Mouse (Mus musculus) heart, embryonic 16.5 days (tissue): ENCODE measurements around the gene Prkcz. TPM values are rescaled to one million over a fixed set of nuclear protein-coding genes. Genes with fewer than 3 reads are reported as not detected.

Experiments
- ATAC-seq: fragments of 200-750 bp; cut with Nextera tagmentation; replicated peaks from 2 replicates; pipeline ENCODE4 v1.8.0; 2017; ENCODE audit warnings: moderate number of reproducible peaks; ENCODE audit not compliant: insufficient read depth, low FRiP score; ENCODE audit errors: extremely low read depth
- H3K27ac ChIP-seq: fragments of 300-500 bp; sonication (generic); 2 replicates; pipeline ENCODE4 v1.5.1; 2014; ENCODE audit warnings: mild to moderate bottlenecking, low read length, control low read depth, moderate library complexity
- H3K27me3 ChIP-seq: fragments of 300-500 bp; sonication (generic); 2 replicates; pipeline ENCODE4 v1.6.1; 2014; ENCODE audit warnings: low read length, mixed read lengths; ENCODE audit not compliant: control insufficient read depth, insufficient read depth
- H3K36me3 ChIP-seq: fragments of 300-500 bp; sonication (generic); 2 replicates; pipeline ENCODE4 v1.6.1; 2014; ENCODE audit not compliant: control insufficient read depth, insufficient read depth
- H3K4me1 ChIP-seq: fragments of 300-500 bp; sonication (generic); 2 replicates; pipeline ENCODE4 v1.6.1; 2014; ENCODE audit warnings: low read length, mixed read lengths; ENCODE audit not compliant: control insufficient read depth, insufficient read depth
- H3K4me2 ChIP-seq: fragments of 300-500 bp; sonication (generic); 2 replicates; pipeline ENCODE4 v1.6.1; 2014; ENCODE audit warnings: low read depth, mild to moderate bottlenecking, control low read depth, low read length
- H3K4me3 ChIP-seq: fragments of 300-500 bp; sonication (generic); 2 replicates; pipeline ENCODE4 v1.5.1; 2014; ENCODE audit warnings: mild to moderate bottlenecking, control low read depth, low read length
- H3K9ac ChIP-seq: fragments of 300-500 bp; sonication (generic); 2 replicates; pipeline ENCODE4 v1.6.1; 2014; ENCODE audit warnings: low read length, control low read depth
- H3K9me3 ChIP-seq: fragments of 300-500 bp; sonication (generic); replicated peaks from 2 replicates; pipeline ENCODE4 v1.6.1; 2016; ENCODE audit warnings: low read length; ENCODE audit not compliant: control insufficient read depth
- WGBS: fragments of 180-500 bp; shearing (Covaris S2); extraction: QIAGEN DNeasy Blood & Tissue Kit; methylation state at CpG from one replicate; pipeline ENCODE4 v1.1.7; 2014; 5-methylcytosine and 5-hydroxymethylcytosine counted together
- polyA plus RNA-seq: library from polyadenylated mRNA; unstranded; fragments of >200 nt; fragmentation: Nextera tagmentation; extraction: Ambion mirVana; gene quantifications from 2 replicates; pipeline ENCODE4 v1.2.1, GENCODE M21; 2015

Gene Prkcz
- polyA plus RNA-seq, 1 experiment from 2014 or later = 6.1 TPM

GRCm38 (mm10) chr4:155366784-155367183, 5.6 kb upstream of the Prkcz start:
- WGBS = 78% methylated on average over 6 of the region's 6 CpGs
- H3K9me3 ChIP-seq = no peaks in the 10 kb centered on the region

GRCm38 (mm10) chr4:155362443-155362842, 1.3 kb upstream of the Prkcz start:
- H3K27me3 ChIP-seq = peaks cover 58% of the 10 kb centered on the region
- H3K9ac ChIP-seq = no peak overlapping the region
- no peaks in the 10 kb centered on the region for H3K36me3 ChIP-seq
- no peak overlapping the region for H3K4me3 ChIP-seq
- H3K4me2 ChIP-seq = no peak overlapping the region
- no peak for ATAC-seq
- no peak overlapping the region for H3K27ac ChIP-seq
- no peaks in the 10 kb centered on the region for H3K9me3 ChIP-seq
- H3K4me1 ChIP-seq = no peaks in the 10 kb centered on the region
- 33% methylated on average over 5 of the region's 5 CpGs for WGBS

More at GRCm38 (mm10) chr4:155366784-155367183, 5.6 kb upstream of the Prkcz start:
- Histone ChIP-seq H3K4me2 (no peak overlapping the region), H3K9ac (no peak overlapping the region), H3K36me3 (no peaks in the 10 kb centered on the region), H3K4me1 (no peaks in the 10 kb centered on the region), H3K27ac (no peak overlapping the region), H3K4me3 (no peak overlapping the region), H3K27me3 (peaks cover 31% of the 10 kb centered on the region)
- no peak for ATAC-seq

DNA sequence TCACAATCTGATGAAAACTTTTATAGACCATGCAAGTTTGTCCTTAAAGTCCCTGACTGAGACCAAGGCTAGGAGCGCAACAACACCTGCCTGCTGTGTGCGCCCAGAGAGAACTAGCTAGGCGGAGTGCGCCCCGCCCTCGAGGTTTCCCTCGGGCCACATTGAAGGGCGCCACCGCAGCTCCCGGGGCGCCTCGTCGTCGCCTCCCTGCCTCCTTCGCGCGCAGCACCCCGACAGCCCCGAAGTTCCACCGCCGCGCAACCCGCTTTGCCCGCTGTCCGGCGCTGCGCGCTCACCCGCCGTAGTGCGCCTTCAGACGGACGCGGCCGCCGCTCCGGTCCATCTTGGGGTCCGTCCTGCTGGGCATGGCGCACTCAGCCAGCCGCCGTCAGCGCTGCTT, 305 bp downstream of the Prkcz start:
- peak; percentile 30 for ATAC-seq
- no peaks in the 10 kb centered on the region for H3K36me3 ChIP-seq
- peaks cover 54% of the 10 kb centered on the region for H3K27me3 ChIP-seq
- H3K9me3 ChIP-seq = no peaks in the 10 kb centered on the region
- H3K9ac ChIP-seq = no peak overlapping the region
- H3K4me2 ChIP-seq = peak overlapping the region; percentile 68
- peak overlapping the region; percentile 55 for H3K4me3 ChIP-seq
- WGBS = under 1% methylated on average over 42 of the region's 42 CpGs
- no peaks in the 10 kb centered on the region for H3K4me1 ChIP-seq
- no peak overlapping the region for H3K27ac ChIP-seq

DNA sequence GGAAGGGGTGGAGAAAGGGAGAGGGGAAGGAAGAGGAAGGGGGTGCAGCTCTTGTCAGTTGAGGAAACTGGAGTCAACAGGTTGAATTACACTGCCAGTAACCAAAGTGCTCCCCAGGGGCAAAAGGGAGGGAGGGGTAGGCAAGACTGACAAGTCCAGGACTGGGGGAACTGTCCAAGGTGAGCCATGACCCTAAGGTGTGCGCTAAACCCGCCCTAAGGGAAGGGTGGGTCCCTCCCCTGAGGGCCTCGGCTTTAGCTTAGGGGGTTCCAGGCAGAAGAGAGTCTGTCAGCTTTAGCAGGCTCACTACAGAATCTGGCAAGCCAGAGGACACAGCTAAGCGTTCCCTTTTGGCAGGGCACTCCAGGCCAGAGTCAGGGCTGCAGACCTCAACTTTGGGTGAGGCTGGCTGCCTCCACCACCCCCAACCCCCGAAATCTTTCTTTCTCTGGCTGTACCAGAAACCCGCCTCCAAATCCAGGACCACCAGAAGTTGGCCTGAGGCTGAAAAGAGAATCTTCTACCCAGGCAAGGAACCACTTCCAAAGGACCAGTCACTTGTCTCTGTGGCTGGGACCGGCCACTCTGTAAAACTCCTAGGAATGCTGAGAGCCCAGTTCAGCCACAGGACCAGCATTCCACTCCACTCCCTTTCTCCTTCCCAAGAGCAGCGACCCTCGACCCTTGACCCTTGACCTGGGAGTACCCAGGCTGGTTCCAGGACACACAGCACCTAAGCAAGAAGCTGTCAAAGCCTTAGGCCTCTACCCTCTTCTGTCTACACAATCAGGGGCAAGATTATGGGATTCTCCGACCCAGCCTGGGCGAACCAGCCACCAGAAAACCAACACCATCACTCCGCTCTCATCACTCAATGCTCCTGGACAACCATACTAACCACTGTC, 1.3 kb downstream of the Prkcz start:
- no peaks in the 10 kb centered on the region for H3K4me1 ChIP-seq
- ATAC-seq = no peak
- peaks cover 53% of the 10 kb centered on the region for H3K27me3 ChIP-seq
- H3K4me3 ChIP-seq = no peak overlapping the region
- H3K27ac ChIP-seq = no peak overlapping the region
- no peak overlapping the region for H3K9ac ChIP-seq
- WGBS = 40% methylated on average over 12 of the region's 12 CpGs
- no peaks in the 10 kb centered on the region for H3K36me3 ChIP-seq
- no peaks in the 10 kb centered on the region for H3K9me3 ChIP-seq
- no peak overlapping the region for H3K4me2 ChIP-seq

GRCm38 (mm10) chr4:155357601-155358000, 3.6 kb downstream of the Prkcz start:
- no peak overlapping the region for H3K4me3 ChIP-seq
- no peaks in the 10 kb centered on the region for H3K9me3 ChIP-seq
- no peak for ATAC-seq
- WGBS = 50% methylated on average over 2 of the region's 2 CpGs
- no peaks in the 10 kb centered on the region for H3K36me3 ChIP-seq
- H3K9ac ChIP-seq = no peak overlapping the region
- H3K4me1 ChIP-seq = no peaks in the 10 kb centered on the region
- H3K27me3 ChIP-seq = peaks cover 39% of the 10 kb centered on the region
- H3K27ac ChIP-seq = no peak overlapping the region
- H3K4me2 ChIP-seq = no peak overlapping the region

GRCm38 (mm10) chr4:155356354-155356753, 4.8 kb downstream of the Prkcz start:
- 79% methylated on average over 10 of the region's 10 CpGs for WGBS
- no peak overlapping the region for H3K4me3 ChIP-seq

DNA sequence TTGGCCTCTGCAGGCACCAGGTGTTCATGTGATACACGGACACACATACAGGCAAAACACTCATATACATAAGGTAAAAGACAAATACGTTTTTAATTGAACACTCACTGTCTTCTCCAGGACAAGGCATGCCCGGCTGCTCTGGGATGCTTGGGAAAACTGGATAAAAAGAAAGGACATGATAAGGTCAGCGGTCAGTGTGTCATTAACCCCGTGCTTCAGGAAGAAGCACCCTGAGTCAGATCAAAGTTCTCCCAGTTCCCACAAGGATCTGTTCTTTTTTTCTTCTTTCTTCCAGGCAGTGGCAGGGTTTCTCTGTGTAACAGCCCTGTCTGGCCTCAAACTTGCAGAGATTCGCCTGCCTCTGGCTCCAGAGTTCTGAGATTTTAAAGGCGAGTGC, 6.6 kb downstream of the Prkcz start:
- 71% methylated on average over 7 of the region's 7 CpGs for WGBS
- Histone ChIP-seq H3K27me3 (peaks cover 9% of the 10 kb centered on the region), H3K9me3 (no peaks in the 10 kb centered on the region), H3K27ac (no peak overlapping the region), H3K4me3 (no peak overlapping the region), H3K36me3 (no peaks in the 10 kb centered on the region), H3K4me1 (no peaks in the 10 kb centered on the region), H3K9ac (no peak overlapping the region), H3K4me2 (no peak overlapping the region)
- ATAC-seq = no peak

More at GRCm38 (mm10) chr4:155356354-155356753, 4.8 kb downstream of the Prkcz start:
- Histone ChIP-seq H3K27ac (no peak overlapping the region), H3K27me3 (peaks cover 27% of the 10 kb centered on the region), H3K4me1 (no peaks in the 10 kb centered on the region), H3K9me3 (no peaks in the 10 kb centered on the region), H3K4me2 (no peak overlapping the region), H3K36me3 (no peaks in the 10 kb centered on the region), H3K9ac (no peak overlapping the region)
- ATAC-seq = no peak

- Histone ChIP-seq H3K4me1 (no peaks in the 10 kb centered on the region), H3K4me3 (no peak overlapping the region), H3K4me2 (no peak overlapping the region), H3K27me3 (peaks cover 4% of the 10 kb centered on the region), H3K36me3 (no peaks in the 10 kb centered on the region), H3K9me3 (no peaks in the 10 kb centered on the region), H3K9ac (no peak overlapping the region), H3K27ac (no peak overlapping the region)
- no peak for ATAC-seq
- 75% methylated on average over 6 of the region's 6 CpGs for WGBS
Measured at GRCm38 (mm10) chr4:155354035-155354434, 7.1 kb downstream of the Prkcz start.

- WGBS = 72% methylated on average over 3 of the region's 3 CpGs
- Histone ChIP-seq H3K4me1 (no peaks in the 10 kb centered on the region), H3K9me3 (no peaks in the 10 kb centered on the region), H3K4me2 (no peak overlapping the region), H3K27me3 (no peaks in the 10 kb centered on the region; the same call in 1 of the 2 replicates), H3K36me3 (no peaks in the 10 kb centered on the region), H3K27ac (no peak overlapping the region), H3K9ac (no peak overlapping the region), H3K4me3 (no peak overlapping the region)
- ATAC-seq = no peak
Measured at GRCm38 (mm10) chr4:155352581-155352980, 8.6 kb downstream of the Prkcz start.
